Mouse (Mus musculus) hindbrain, embryonic 13.5 days (tissue): ENCODE data around the gene Heatr3. TPM values are rescaled to one million over a fixed set of nuclear protein-coding genes. Genes with fewer than 3 reads are reported as not detected.
"Not testable (repeated sequence)": the region's sequence is repeated elsewhere in the genome, so short reads cannot be mapped to it uniquely, and the experiment has no call there.

Experiments
- ATAC-seq: fragments of 200-750 bp; cut with Nextera tagmentation; 2 replicates; pipeline ENCODE4 v1.8.0; 2017; ENCODE audit warnings: moderate TSS enrichment; ENCODE audit not compliant: low FRiP score
- H3K27ac ChIP-seq: fragments of 300-500 bp; sonication (generic); 2 replicates; pipeline ENCODE4 v1.5.1; 2015; ENCODE audit warnings: inconsistent platforms, mild to moderate bottlenecking, moderate library complexity
- H3K27me3 ChIP-seq: fragments of 300-500 bp; sonication (generic); 2 replicates; pipeline ENCODE4 v1.6.1; 2015; ENCODE audit warnings: mild to moderate bottlenecking, inconsistent platforms
- H3K36me3 ChIP-seq: fragments of 300-500 bp; sonication (generic); 2 replicates; pipeline ENCODE4 v1.6.1; 2015; ENCODE audit warnings: mild to moderate bottlenecking, inconsistent platforms
- H3K4me1 ChIP-seq: fragments of 300-500 bp; sonication (generic); replicated peaks from 2 replicates; pipeline ENCODE4 v1.6.1; 2015; ENCODE audit warnings: inconsistent platforms
- H3K4me2 ChIP-seq: fragments of 300-500 bp; sonication (generic); 2 replicates; pipeline ENCODE4 v1.6.1; 2015; ENCODE audit warnings: inconsistent platforms, mild to moderate bottlenecking, moderate library complexity
- H3K4me3 ChIP-seq: fragments of 300-500 bp; sonication (generic); 2 replicates; pipeline ENCODE4 v1.5.1; 2015; ENCODE audit warnings: mild to moderate bottlenecking, inconsistent platforms
- H3K9ac ChIP-seq: fragments of 300-500 bp; sonication (generic); 2 replicates; pipeline ENCODE4 v1.6.1; 2015; ENCODE audit warnings: mild to moderate bottlenecking, inconsistent platforms
- H3K9me3 ChIP-seq: fragments of 300-500 bp; sonication (generic); 2 replicates; pipeline ENCODE4 v1.6.1; 2016; ENCODE audit warnings: inconsistent platforms
- WGBS: fragments of 180-500 bp; shearing (Covaris S2); methylation state at CpG from one replicate; pipeline ENCODE4 v1.1.7; 2015; 5-methylcytosine and 5-hydroxymethylcytosine counted together
- microRNA-seq: library from miRNA; unstranded; fragments of <30 nt; microRNA quantifications from one replicate; pipeline ENCODE4, GENCODE M21; 2016
- polyA plus RNA-seq: library from polyadenylated mRNA; unstranded; fragments of >200 nt; fragmentation: Nextera tagmentation; extraction: Ambion mirVana; gene quantifications from 2 replicates; pipeline ENCODE4 v1.2.1, GENCODE M21; 2015

Gene Heatr3
- polyA plus RNA-seq, 1 experiment from 2014 or later, result 39.0 TPM

- H3K4me1 ChIP-seq, result peaks cover 45% of the 10 kb centered on the region
- H3K36me3 ChIP-seq, result no peaks in the 10 kb centered on the region
- H3K27ac ChIP-seq, result peak overlapping the region; percentile 97
- peak overlapping the region; percentile 95 for H3K4me3 ChIP-seq
- H3K9me3 ChIP-seq, result no peaks in the 10 kb centered on the region
- no peaks in the 10 kb centered on the region for H3K27me3 ChIP-seq
- peak overlapping the region; percentile 94 for H3K9ac ChIP-seq
- WGBS, result under 1% methylated on average over 64 of the region's 117 CpGs
- H3K4me2 ChIP-seq, result peak overlapping the region; percentile 84
- peak; percentile 59 for ATAC-seq
Observed at GRCm38 (mm10) chr8:88199700-88200601, 62.3 kb downstream of the Heatr3 start.

- Histone ChIP-seq H3K27me3 (no peaks in the 10 kb centered on the region), H3K4me2 (peak overlapping the region; percentile 84), H3K36me3 (no peaks in the 10 kb centered on the region), H3K4me1 (peaks cover 54% of the 10 kb centered on the region), H3K9ac (peak overlapping the region; percentile 94), H3K27ac (no peak overlapping the region), H3K9me3 (no peaks in the 10 kb centered on the region), H3K4me3 (peak overlapping the region; percentile 95)
- WGBS, result 20% methylated on average over 10 of the region's 10 CpGs
- ATAC-seq, result 0 out of 2 replicates have a peak, but pooled peaks have one; percentile 2
Observed at GRCm38 (mm10) chr8:88200724-88201495, 63.3 kb downstream of the Heatr3 start.

DNA sequence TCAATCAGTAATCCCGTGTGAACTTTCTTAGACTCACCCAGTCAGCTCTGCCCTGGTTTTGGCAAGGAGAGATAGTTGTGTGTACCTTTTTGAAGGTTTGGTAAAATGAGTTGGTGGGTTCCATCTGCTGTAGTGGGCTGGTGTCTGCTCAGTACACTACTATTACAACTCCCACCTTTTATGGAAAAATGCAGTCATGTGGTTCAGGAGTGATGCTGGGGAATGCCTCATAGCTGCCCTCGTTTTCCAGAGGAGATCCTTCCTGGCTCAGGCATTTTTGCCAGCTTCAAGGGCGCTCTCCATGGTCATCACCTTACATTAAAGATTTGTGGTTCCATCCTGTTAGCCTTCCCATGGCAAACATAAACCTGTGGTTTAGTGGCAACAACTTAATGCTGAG lies 64.0 kb downstream of the Heatr3 start:
- Histone ChIP-seq H3K4me2 (peak overlapping the region; percentile 84), H3K36me3 (no peaks in the 10 kb centered on the region), H3K4me3 (peak overlapping the region; percentile 95), H3K9me3 (no peaks in the 10 kb centered on the region), H3K4me1 (peaks cover 57% of the 10 kb centered on the region), H3K27me3 (no peaks in the 10 kb centered on the region), H3K27ac (no peak overlapping the region), H3K9ac (peak overlapping the region; percentile 94; the same call in 1 of the 2 replicates)
- no peak for ATAC-seq
- 56% methylated on average over 3 of the region's 3 CpGs for WGBS

- Histone ChIP-seq H3K27me3 (no peaks in the 10 kb centered on the region), H3K9me3 (no peaks in the 10 kb centered on the region), H3K36me3 (no peaks in the 10 kb centered on the region), H3K4me2 (no peak overlapping the region), H3K4me1 (peaks cover 49% of the 10 kb centered on the region), H3K27ac (no peak overlapping the region), H3K9ac (no peak overlapping the region), H3K4me3 (no peak overlapping the region)
- no peak for ATAC-seq
- WGBS, result 58% methylated on average over 9 of the region's 9 CpGs
Observed at GRCm38 (mm10) chr8:88206016-88206415, 68.4 kb downstream of the Heatr3 start.

DNA sequence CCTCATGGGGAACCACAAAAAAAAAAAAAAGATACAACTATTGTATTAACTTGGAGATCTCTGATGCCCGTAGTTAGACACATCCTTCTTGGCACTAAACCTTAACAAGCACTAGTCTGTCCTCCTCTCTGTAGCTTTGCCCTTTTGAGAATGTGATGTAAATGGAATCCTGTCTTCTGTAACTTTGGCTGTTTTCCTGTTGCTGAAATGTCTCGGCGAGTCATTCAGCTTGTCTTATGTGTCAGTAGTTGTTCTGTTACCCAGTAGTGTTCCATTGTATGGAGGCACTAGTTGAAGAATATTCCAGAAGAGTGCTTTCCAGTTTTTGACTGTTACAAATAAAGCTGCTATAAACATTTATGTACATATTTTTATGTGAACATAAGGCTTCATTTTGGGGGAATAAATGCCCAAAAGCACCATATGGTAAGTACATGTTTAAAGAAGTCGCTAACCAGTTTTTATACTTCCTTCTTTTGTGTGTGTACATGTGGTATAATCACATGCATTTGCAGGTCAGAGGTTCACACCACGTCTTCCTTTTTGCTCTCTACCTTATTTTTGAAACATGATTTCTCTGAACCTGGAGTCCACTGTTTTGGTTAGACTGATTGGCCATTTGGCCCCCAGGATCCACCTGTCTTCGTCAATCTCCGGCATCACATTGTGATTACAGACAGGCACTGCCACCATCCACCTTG lies 69.6 kb downstream of the Heatr3 start:
- 89% methylated on average over 7 of the region's 7 CpGs for WGBS

GRCm38 (mm10) chr8:88209930-88210827 lies 72.5 kb downstream of the Heatr3 start:
- WGBS, result 92% methylated on average over 5 of the region's 6 CpGs
- H3K4me3 ChIP-seq, H3K9ac ChIP-seq, H3K36me3 ChIP-seq, H3K9me3 ChIP-seq, H3K27me3 ChIP-seq, ATAC-seq, H3K27ac ChIP-seq, H3K4me2 ChIP-seq: not testable (repeated sequence)
- H3K4me1 ChIP-seq, result peaks cover 11% of the 10 kb centered on the region

More for the DNA sequence above, 69.6 kb downstream of the Heatr3 start:
- Histone ChIP-seq H3K27ac (no peak overlapping the region), H3K4me1 (peaks cover 36% of the 10 kb centered on the region), H3K27me3 (no peaks in the 10 kb centered on the region), H3K9ac (no peak overlapping the region), H3K4me2 (no peak overlapping the region), H3K4me3 (no peak overlapping the region), H3K9me3 (no peaks in the 10 kb centered on the region), H3K36me3 (no peaks in the 10 kb centered on the region)
- ATAC-seq, result no peak

GRCm38 (mm10) chr8:88221353-88221752 lies 83.7 kb downstream of the Heatr3 start:
- H3K4me3 ChIP-seq, result no peak overlapping the region
- no peak overlapping the region for H3K27ac ChIP-seq
- WGBS, result 65% methylated on average over 4 of the region's 4 CpGs
- H3K4me1 ChIP-seq, result peaks cover 24% of the 10 kb centered on the region
- H3K27me3 ChIP-seq, result no peaks in the 10 kb centered on the region
- H3K4me2 ChIP-seq, result no peak overlapping the region
- no peak for ATAC-seq
- no peaks in the 10 kb centered on the region for H3K9me3 ChIP-seq
- no peak overlapping the region for H3K9ac ChIP-seq
- H3K36me3 ChIP-seq, result no peaks in the 10 kb centered on the region

Small RNA genes within 50 kb of the gene (microRNA-seq; reads per million reads assigned to microRNA genes)
- 1.4 reads per million for gene Mir7071

Other genes starting within 250 kb of the Heatr3 start
- 39.6 and 39.9 TPM in 2 replicates for gene Zfp423, start 178.3 kb upstream of the Heatr3 start, polyA plus RNA-seq
- 43.5 and 44.4 TPM in 2 replicates for gene Cnep1r1, start 19.1 kb upstream of the Heatr3 start, polyA plus RNA-seq
- gene Tent4b, start 61.4 kb downstream of the Heatr3 start, polyA plus RNA-seq, result 9.5 and 9.9 TPM in 2 replicates
- gene Adcy7, start 134.5 kb downstream of the Heatr3 start, polyA plus RNA-seq, result 2.3 and 2.7 TPM in 2 replicates
- 69.3 and 71.7 TPM in 2 replicates for gene Brd7, start 224.3 kb downstream of the Heatr3 start, polyA plus RNA-seq